Mouse (Mus musculus) embryonic facial prominence, embryonic 10.5 days (tissue): Measurements from ENCODE around the gene Gpam. TPM values are rescaled to one million over a fixed set of nuclear protein-coding genes. Genes with fewer than 3 reads are reported as not detected.

Source experiments
- DNase-seq: peaks from one replicate; pipeline ENCODE4 v3.0.0-alpha.2; 2017; ENCODE audit warnings: low spot score
- H3K27ac ChIP-seq: fragments of 300-500 bp; sonication (generic); replicated peaks from 2 replicates; pipeline ENCODE4 v1.5.1; 2016; ENCODE audit warnings: mild to moderate bottlenecking
- H3K27me3 ChIP-seq: fragments of 300-500 bp; sonication (generic); replicated peaks from 2 replicates; pipeline ENCODE4 v1.6.1; 2016; ENCODE audit warnings: low read depth, mild to moderate bottlenecking; ENCODE audit not compliant: poor library complexity, severe bottlenecking
- H3K36me3 ChIP-seq: fragments of 300-500 bp; sonication (generic); replicated peaks from 2 replicates; pipeline ENCODE4 v1.6.1; 2016; ENCODE audit warnings: mild to moderate bottlenecking, moderate library complexity
- H3K4me1 ChIP-seq: fragments of 300-500 bp; sonication (generic); 2 replicates; pipeline ENCODE4 v1.6.1; 2016
- H3K4me3 ChIP-seq: fragments of 300-500 bp; sonication (generic); 2 replicates; pipeline ENCODE4 v1.5.1; 2016; ENCODE audit warnings: mild to moderate bottlenecking, moderate library complexity
- H3K9me3 ChIP-seq: fragments of 300-500 bp; sonication (generic); 2 replicates; pipeline ENCODE4 v1.6.1; 2016; ENCODE audit warnings: mild to moderate bottlenecking
- WGBS: fragments of 180-500 bp; shearing (Covaris S2); methylation state at CpG from one replicate; pipeline ENCODE4 v1.1.7; 2016; 5-methylcytosine and 5-hydroxymethylcytosine counted together
- polyA plus RNA-seq: library from polyadenylated mRNA; unstranded; fragments of >200 nt; fragmentation: Nextera tagmentation; extraction: Ambion mirVana; gene quantifications from 2 replicates; pipeline ENCODE4 v1.2.1, GENCODE M21; 2016

The Gpam gene
- polyA plus RNA-seq, 1 experiment from 2014 or later, result 18.1 TPM

GRCm38 (mm10) chr19:55117991-55118390 is 9.0 kb downstream of the Gpam start:
- whole genome bisulfite sequencing, result 87% methylated on average over 3 of the region's 3 CpGs
- no peak for DNase-seq
- Histone ChIP-seq H3K27ac (no peak overlapping the region), H3K4me3 (no peak overlapping the region), H3K36me3 (no peaks in the 10 kb centered on the region), H3K4me1 (peaks cover 28% of the 10 kb centered on the region), H3K27me3 (no peaks in the 10 kb centered on the region), H3K9me3 (no peaks in the 10 kb centered on the region)

GRCm38 (mm10) chr19:55117059-55117815 is 9.8 kb downstream of the Gpam start:
- WGBS, result 76% methylated on average over 6 of the region's 6 CpGs
- H3K27me3 ChIP-seq, result no peaks in the 10 kb centered on the region
- H3K4me3 ChIP-seq, result no peak overlapping the region
- no peaks in the 10 kb centered on the region for H3K9me3 ChIP-seq
- peaks cover 21% of the 10 kb centered on the region for H3K4me1 ChIP-seq
- no peak for DNase-seq
- no peaks in the 10 kb centered on the region for H3K36me3 ChIP-seq
- no peak overlapping the region for H3K27ac ChIP-seq

- Histone ChIP-seq H3K27me3 (no peaks in the 10 kb centered on the region), H3K27ac (no peak overlapping the region), H3K4me1 (peaks cover 10% of the 10 kb centered on the region), H3K9me3 (no peaks in the 10 kb centered on the region), H3K36me3 (no peaks in the 10 kb centered on the region), H3K4me3 (no peak overlapping the region)
- no peak for DNase-seq
- WGBS, result 86% methylated on average over 4 of the region's 4 CpGs
Measured at GRCm38 (mm10) chr19:55115532-55115931, 11.5 kb downstream of the Gpam start.

- H3K27me3 ChIP-seq, result no peaks in the 10 kb centered on the region
- H3K4me3 ChIP-seq, result no peak overlapping the region
- H3K27ac ChIP-seq, result no peak overlapping the region
- peaks cover 10% of the 10 kb centered on the region for H3K4me1 ChIP-seq
- H3K9me3 ChIP-seq, result no peaks in the 10 kb centered on the region
- WGBS, result 92% methylated on average over 5 of the region's 5 CpGs
- no peaks in the 10 kb centered on the region for H3K36me3 ChIP-seq
- no peak for DNase-seq
Measured at GRCm38 (mm10) chr19:55114825-55115395, 12.1 kb downstream of the Gpam start.

- no peaks in the 10 kb centered on the region; the same call in 1 of the 2 replicates for H3K4me1 ChIP-seq
- H3K36me3 ChIP-seq, result no peaks in the 10 kb centered on the region
- DNase-seq, result no peak
- no peaks in the 10 kb centered on the region for H3K9me3 ChIP-seq
- H3K4me3 ChIP-seq, result no peak overlapping the region
- no peak overlapping the region for H3K27ac ChIP-seq
- 67% methylated on average over 3 of the region's 3 CpGs for WGBS
- no peaks in the 10 kb centered on the region for H3K27me3 ChIP-seq
Measured at GRCm38 (mm10) chr19:55107896-55108295, 19.1 kb downstream of the Gpam start.

GRCm38 (mm10) chr19:55105969-55106368 is 21.1 kb downstream of the Gpam start:
- no peaks in the 10 kb centered on the region for H3K9me3 ChIP-seq
- no peaks in the 10 kb centered on the region for H3K27me3 ChIP-seq
- H3K27ac ChIP-seq, result no peak overlapping the region
- no peaks in the 10 kb centered on the region; the same call in 1 of the 2 replicates for H3K4me1 ChIP-seq
- WGBS, result 89% methylated on average over 3 of the region's 3 CpGs
- H3K4me3 ChIP-seq, result no peak overlapping the region
- DNase-seq, result no peak
- H3K36me3 ChIP-seq, result no peaks in the 10 kb centered on the region

- Histone ChIP-seq H3K4me3 (no peak overlapping the region), H3K4me1 (peaks cover 19% of the 10 kb centered on the region), H3K27ac (no peak overlapping the region), H3K27me3 (no peaks in the 10 kb centered on the region), H3K36me3 (no peaks in the 10 kb centered on the region), H3K9me3 (no peaks in the 10 kb centered on the region)
- 58% methylated on average over 11 of the region's 11 CpGs for WGBS
- DNase-seq, result no peak
Measured at GRCm38 (mm10) chr19:55103081-55103830, 23.8 kb downstream of the Gpam start.

GRCm38 (mm10) chr19:55101659-55102058 is 25.4 kb downstream of the Gpam start:
- Histone ChIP-seq H3K36me3 (no peaks in the 10 kb centered on the region), H3K27ac (no peak overlapping the region), H3K9me3 (no peaks in the 10 kb centered on the region), H3K4me1 (peaks cover 29% of the 10 kb centered on the region), H3K4me3 (no peak overlapping the region), H3K27me3 (no peaks in the 10 kb centered on the region)
- no peak for DNase-seq
- WGBS, result 85% methylated on average over 4 of the region's 4 CpGs

- peak overlapping the region; percentile 92; the same call in 1 of the 2 replicates for H3K27ac ChIP-seq
- no peak for DNase-seq
- WGBS, result 80% methylated on average over 2 of the region's 2 CpGs
Measured at GRCm38 (mm10) chr19:55100227-55101140, 26.6 kb downstream of the Gpam start.

GRCm38 (mm10) chr19:55099184-55100160 is 27.6 kb downstream of the Gpam start:
- WGBS, result 2% methylated on average over 69 of the region's 69 CpGs
- H3K4me3 ChIP-seq, result peak overlapping the region; percentile 100
- DNase-seq, result peak; percentile 91
- peaks cover 29% of the 10 kb centered on the region for H3K4me1 ChIP-seq
- H3K27ac ChIP-seq, result peak overlapping the region; percentile 92
- H3K27me3 ChIP-seq, result no peaks in the 10 kb centered on the region
- H3K9me3 ChIP-seq, result no peaks in the 10 kb centered on the region
- peaks cover 11% of the 10 kb centered on the region for H3K36me3 ChIP-seq

More at GRCm38 (mm10) chr19:55100227-55101140, 26.6 kb downstream of the Gpam start:
- H3K9me3 ChIP-seq, result no peaks in the 10 kb centered on the region
- H3K27me3 ChIP-seq, result no peaks in the 10 kb centered on the region
- peaks cover 29% of the 10 kb centered on the region for H3K4me1 ChIP-seq
- H3K4me3 ChIP-seq, result peak overlapping the region; percentile 100
- peaks cover 6% of the 10 kb centered on the region for H3K36me3 ChIP-seq
